Mouse (Mus musculus): ENCODE results near the gene Nphs1.

DNA sequence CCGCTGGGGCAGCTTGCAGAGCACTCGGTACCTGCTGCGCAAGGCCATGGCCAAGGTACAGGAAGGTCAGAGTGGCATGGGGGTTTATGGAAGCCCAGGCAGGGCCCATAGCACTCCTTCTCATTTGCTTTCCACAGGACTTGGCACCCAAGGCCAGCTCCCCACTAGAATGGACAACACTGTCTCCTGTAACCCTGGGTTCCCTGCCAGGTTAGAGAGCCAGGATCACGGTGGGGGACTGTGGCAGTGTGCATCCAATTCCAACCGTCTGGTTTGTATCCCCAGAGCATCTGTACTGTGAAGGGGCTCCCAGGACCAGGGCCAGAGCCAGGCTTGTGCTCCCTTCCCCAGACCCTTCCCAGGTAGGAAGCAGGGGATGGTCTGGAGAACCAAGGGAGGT is 62.7 kb downstream of the Nphs1 start:
- TF ChIP-seq CTCF (IDR thresholded peaks at IDR 0.05; ENCODE audit: low read depth) (no peak), EP300 (IDR thresholded peaks at IDR 0.05; ENCODE audit: low read depth) (no peak)

Data from liver, postnatal 0 days (tissue).